9 mouse cellular contexts compared by ENCODE assay signal in the genomic region with DNA sequence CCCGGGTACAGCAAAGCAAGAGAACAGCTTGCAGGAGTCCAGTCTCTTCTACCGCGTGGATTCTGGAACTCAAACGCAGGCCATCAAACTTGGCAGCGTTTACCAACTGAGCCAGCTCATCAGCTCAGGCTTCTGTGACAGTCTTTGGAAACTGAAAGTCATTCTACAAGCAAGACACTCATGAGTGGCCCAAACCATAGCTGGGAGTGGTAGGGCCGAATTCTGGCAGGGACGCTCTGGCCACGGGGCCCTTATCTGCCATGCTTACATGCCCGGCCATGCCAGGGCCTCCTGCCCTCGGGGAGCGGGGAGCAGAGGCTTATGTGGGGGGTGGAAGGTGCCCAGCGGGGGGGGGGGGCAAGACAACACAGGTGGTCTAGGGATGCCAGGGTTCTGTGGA. TPM values are rescaled to one million over a fixed set of nuclear protein-coding genes. Genes with fewer than 3 reads are reported as not detected.
DNase-seq lines count a peak whose midpoint lies in the region; ATAC-seq lines count a peak whose summit lies in the region.
"Had no signal": no experiment of that assay in that cellular context is flagged by ENCODE, and none has a peak within 500 bp of the region (broad histone marks: within the 10 kb centered on the region; RNA-seq: fewer than 3 reads in every experiment).

No protein-coding gene starts in this region.

- H3K4me3 ChIP-seq in heart, embryonic 14.5 days (ENCODE audit: control insufficient read depth in 1 of 2, insufficient read depth in 1 of 2, low read depth in 1 of 2, low read length in 2 of 2) = no peak overlapping the region
- no peak overlapping the region for H3K4me3 ChIP-seq in limb, embryonic 12.5 days (replicated peaks)

- H3K27ac ChIP-seq in heart, embryonic 14.5 days (replicated peaks in 1 of 2; ENCODE audit: control insufficient read depth in 1 of 2, insufficient read depth in 1 of 2, low read depth in 2 of 2, low read length in 2 of 2) = peak overlapping the region; percentile 97 to 98
- peak overlapping the region; percentile 83 for H3K27ac ChIP-seq in limb, embryonic 12.5 days

- peaks cover 75 to 93% of the 10 kb centered on the region in 2 experiments for H3K4me1 ChIP-seq in heart, embryonic 14.5 days (ENCODE audit: control insufficient read depth in 2 of 2, insufficient read depth in 2 of 2, low read length in 2 of 2)
- peaks cover 67% of the 10 kb centered on the region for H3K4me1 ChIP-seq in limb, embryonic 12.5 days (replicated peaks)

- H3K36me3 ChIP-seq in heart, embryonic 14.5 days (ENCODE audit: control insufficient read depth, insufficient read depth, low read length) = peaks cover 28% of the 10 kb centered on the region
- no peaks in the 10 kb centered on the region for H3K36me3 ChIP-seq in limb, embryonic 12.5 days

- no peak for ATAC-seq in heart, embryonic 14.5 days (ENCODE audit: insufficient number of reproducible peaks, insufficient read depth, low FRiP score, low read depth)
- no peak for ATAC-seq in limb, embryonic 12.5 days (ENCODE audit: insufficient number of reproducible peaks, insufficient read depth, low FRiP score, low TSS enrichment, low read depth)
- ATAC-seq in megakaryocyte progenitor cell, adult 5-6 weeks (replicated peaks; ENCODE audit: poor library complexity) = no peak

- 30% methylated on average over 12 of the region's 12 CpGs for WGBS in heart, embryonic 14.5 days
- WGBS in limb, embryonic 12.5 days = 79% methylated on average over 12 of the region's 12 CpGs

- peak overlapping the region; percentile 41; the same call in 1 of the 2 replicates for H3K4me2 ChIP-seq in heart, embryonic 14.5 days (ENCODE audit: low read length)
- 0 out of 2 replicates have a peak overlapping the region, but pooled peaks have one; percentile 31 for H3K4me2 ChIP-seq in limb, embryonic 12.5 days

- peak; percentile 45 for DNase-seq in kidney, adult 11 months
- DNase-seq in kidney, postnatal 4 days = no peak
- DNase-seq in MN1 (ENCODE audit: low spot score) = peak; percentile 57
- no peak for DNase-seq in yolk sac, embryonic 10.5 days (ENCODE audit: low spot score)
- no peak for DNase-seq in right cerebral cortex, postnatal 4 days
- DNase-seq: cerebellum, adult 11 months had no signal

- H3K27me3 ChIP-seq in heart, embryonic 14.5 days (ENCODE audit: control insufficient read depth, insufficient read depth, low read length) = no peaks in the 10 kb centered on the region
- peaks cover 35% of the 10 kb centered on the region for H3K27me3 ChIP-seq in limb, embryonic 12.5 days

- H3K9me3 ChIP-seq in heart, embryonic 14.5 days (ENCODE audit: control insufficient read depth, low read length) = no peaks in the 10 kb centered on the region
- no peaks in the 10 kb centered on the region for H3K9me3 ChIP-seq in limb, embryonic 12.5 days

- peak overlapping the region; percentile 69 for H3K9ac ChIP-seq in heart, embryonic 14.5 days (ENCODE audit: low read length)
- H3K9ac ChIP-seq in limb, embryonic 12.5 days (replicated peaks) = no peak overlapping the region; the same call in 1 of the 2 replicates

RNA-seq across cellular contexts. Expression of a gene that starts 16.8 kb away (rescaled TPM):
- 139 and 141 TPM in 2 replicates for polyA plus RNA-seq in heart, embryonic 14.5 days (2014; fragmentation: Nextera tagmentation; extraction: Ambion mirVana)
- 33.2 and 36.6 TPM in 2 replicates for polyA plus RNA-seq in limb, embryonic 12.5 days (2016; fragmentation: Nextera tagmentation; extraction: Ambion mirVana)
- total RNA-seq in megakaryocyte progenitor cell, adult 5-6 weeks (2015) = 42.4 and 56.5 TPM in 2 replicates
- 15.6 and 22.8 TPM in 2 replicates for total RNA-seq in megakaryocyte progenitor cell, adult 5-6 weeks (2017)

RNA-seq across cellular contexts. Expression of a gene that starts 23.4 kb away (rescaled TPM):
- 63.3 and 66.1 TPM in 2 replicates for polyA plus RNA-seq in heart, embryonic 14.5 days (2014; fragmentation: Nextera tagmentation; extraction: Ambion mirVana)
- polyA plus RNA-seq in limb, embryonic 12.5 days (2016; fragmentation: Nextera tagmentation; extraction: Ambion mirVana) = 6.0 and 7.9 TPM in 2 replicates
- 0.59 and 1.9 TPM in 2 replicates for total RNA-seq in megakaryocyte progenitor cell, adult 5-6 weeks (2015)
- total RNA-seq in megakaryocyte progenitor cell, adult 5-6 weeks (2017) = 1.0 and 1.3 TPM in 2 replicates

RNA-seq across cellular contexts. Expression of a gene that starts 25.8 kb away (rescaled TPM):
- polyA plus RNA-seq in heart, embryonic 14.5 days (2014; fragmentation: Nextera tagmentation; extraction: Ambion mirVana) = 0.66 and 0.69 TPM in 2 replicates
- polyA plus RNA-seq in limb, embryonic 12.5 days (2016; fragmentation: Nextera tagmentation; extraction: Ambion mirVana) = 1.4 and 1.7 TPM in 2 replicates
- total RNA-seq in megakaryocyte progenitor cell, adult 5-6 weeks (2015) = 13.6 and 15.8 TPM in 2 replicates
- total RNA-seq in megakaryocyte progenitor cell, adult 5-6 weeks (2017) = 15.5 and 26.1 TPM in 2 replicates

RNA-seq across cellular contexts. Expression of a gene that starts 27.4 kb away (rescaled TPM):
- 3.8 and 4.8 TPM in 2 replicates for polyA plus RNA-seq in heart, embryonic 14.5 days (2014; fragmentation: Nextera tagmentation; extraction: Ambion mirVana)
- polyA plus RNA-seq in limb, embryonic 12.5 days (2016; fragmentation: Nextera tagmentation; extraction: Ambion mirVana) = 2.1 and 3.0 TPM in 2 replicates
- total RNA-seq in megakaryocyte progenitor cell, adult 5-6 weeks (2015) = 13.8 and 16.2 TPM in 2 replicates
- 6.2 and 7.7 TPM in 2 replicates for total RNA-seq in megakaryocyte progenitor cell, adult 5-6 weeks (2017)

RNA-seq across cellular contexts. Expression of a gene that starts 35.1 kb away (rescaled TPM):
- polyA plus RNA-seq in heart, embryonic 14.5 days (2014; fragmentation: Nextera tagmentation; extraction: Ambion mirVana) = 92.3 and 96.6 TPM in 2 replicates
- polyA plus RNA-seq in limb, embryonic 12.5 days (2016; fragmentation: Nextera tagmentation; extraction: Ambion mirVana) = 86.9 and 90.8 TPM in 2 replicates
- 38.2 and 47.0 TPM in 2 replicates for total RNA-seq in megakaryocyte progenitor cell, adult 5-6 weeks (2015)
- total RNA-seq in megakaryocyte progenitor cell, adult 5-6 weeks (2017) = 24.0 and 24.9 TPM in 2 replicates

Comparison
In these comparisons a context has a peak if more than half of its experiments do, and no peak if none do; other contexts are left out.
1. DNase-seq: peak in kidney, adult 11 months (single experiment) and MN1 (single experiment); none in kidney, postnatal 4 days (0 of 2), yolk sac, embryonic 10.5 days (single experiment) and right cerebral cortex, postnatal 4 days (single experiment).